Mouse (Mus musculus) hindbrain, postnatal 0 days (tissue): ENCODE measurements around the gene Ggt6. TPM values are rescaled to one million over a fixed set of nuclear protein-coding genes. Genes with fewer than 3 reads are reported as not detected.
A peak's percentile ranks its signal among the peaks of the same experiment; 100 is the strongest.
"Not testable (repeated sequence)": the region's sequence is repeated elsewhere in the genome, so short reads cannot be mapped to it uniquely, and the experiment has no call there.

Experiments
- ATAC-seq: fragments of 200-750 bp; cut with Nextera tagmentation; 2 replicates; pipeline ENCODE4 v1.8.0; 2017; ENCODE audit warnings: mild to moderate bottlenecking, moderate TSS enrichment, moderate library complexity
- DNase-seq: peaks from one replicate; pipeline ENCODE4 v3.0.0-alpha.2; 2015; ENCODE audit warnings: low spot score
- H3K27ac ChIP-seq: fragments of 300-500 bp; sonication (generic); 2 replicates; pipeline ENCODE4 v1.5.1; 2014; ENCODE audit warnings: mild to moderate bottlenecking
- H3K27me3 ChIP-seq: fragments of 300-500 bp; sonication (generic); 2 replicates; pipeline ENCODE4 v1.6.1; 2014; ENCODE audit warnings: low read length, mixed read lengths; ENCODE audit not compliant: insufficient read depth
- H3K36me3 ChIP-seq: fragments of 300-500 bp; sonication (generic); 2 replicates; pipeline ENCODE4 v1.6.1; 2014; ENCODE audit warnings: low read length, mixed read lengths; ENCODE audit not compliant: insufficient read depth
- H3K4me1 ChIP-seq: fragments of 300-500 bp; sonication (generic); 2 replicates; pipeline ENCODE4 v1.6.1; 2014; ENCODE audit warnings: antibody characterized with exemption, low read length, mixed read lengths; ENCODE audit not compliant: insufficient read depth
- H3K4me2 ChIP-seq: fragments of 300-500 bp; sonication (generic); 2 replicates; pipeline ENCODE4 v1.6.1; 2014; ENCODE audit warnings: low read depth, mild to moderate bottlenecking, low read length, moderate library complexity, mixed read lengths
- H3K4me3 ChIP-seq: fragments of 300-500 bp; sonication (generic); 2 replicates; pipeline ENCODE4 v1.5.1; 2014; ENCODE audit warnings: low read length
- H3K9ac ChIP-seq: fragments of 300-500 bp; sonication (generic); replicated peaks from 2 replicates; pipeline ENCODE4 v1.6.1; 2014; ENCODE audit warnings: mild to moderate bottlenecking, low read length, moderate library complexity, mixed read lengths
- H3K9me3 ChIP-seq: fragments of 300-500 bp; sonication (generic); 2 replicates; pipeline ENCODE4 v1.6.1; 2016; ENCODE audit warnings: low read length, mixed read lengths
- CTCF ChIP-seq: IDR thresholded peaks from 2 replicates; pipeline ENCODE4 v1.5.1; 2016; ENCODE audit warnings: antibody characterized with exemption, control low read depth, low read depth
- WGBS: fragments of 180-500 bp; shearing (Covaris S2); extraction: QIAGEN DNeasy Blood & Tissue Kit; methylation state at CpG from one replicate; pipeline ENCODE4 v1.1.7; 2014; 5-methylcytosine and 5-hydroxymethylcytosine counted together
- polyA plus RNA-seq: library from polyadenylated mRNA; unstranded; fragments of >200 nt; fragmentation: Nextera tagmentation; extraction: Ambion mirVana; gene quantifications from 2 replicates; pipeline ENCODE4 v1.2.1, GENCODE M21; 2015
- total RNA-seq: library from RNA; depleted of rRNA; stranded (reverse); fragments of >200 nt; gene quantifications from 2 replicates; pipeline ENCODE4 v1.2.3, GENCODE M21; 2014

The Ggt6 gene
- total and polyA plus RNA-seq, 2 experiments from 2014 or later = not detected

DNA sequence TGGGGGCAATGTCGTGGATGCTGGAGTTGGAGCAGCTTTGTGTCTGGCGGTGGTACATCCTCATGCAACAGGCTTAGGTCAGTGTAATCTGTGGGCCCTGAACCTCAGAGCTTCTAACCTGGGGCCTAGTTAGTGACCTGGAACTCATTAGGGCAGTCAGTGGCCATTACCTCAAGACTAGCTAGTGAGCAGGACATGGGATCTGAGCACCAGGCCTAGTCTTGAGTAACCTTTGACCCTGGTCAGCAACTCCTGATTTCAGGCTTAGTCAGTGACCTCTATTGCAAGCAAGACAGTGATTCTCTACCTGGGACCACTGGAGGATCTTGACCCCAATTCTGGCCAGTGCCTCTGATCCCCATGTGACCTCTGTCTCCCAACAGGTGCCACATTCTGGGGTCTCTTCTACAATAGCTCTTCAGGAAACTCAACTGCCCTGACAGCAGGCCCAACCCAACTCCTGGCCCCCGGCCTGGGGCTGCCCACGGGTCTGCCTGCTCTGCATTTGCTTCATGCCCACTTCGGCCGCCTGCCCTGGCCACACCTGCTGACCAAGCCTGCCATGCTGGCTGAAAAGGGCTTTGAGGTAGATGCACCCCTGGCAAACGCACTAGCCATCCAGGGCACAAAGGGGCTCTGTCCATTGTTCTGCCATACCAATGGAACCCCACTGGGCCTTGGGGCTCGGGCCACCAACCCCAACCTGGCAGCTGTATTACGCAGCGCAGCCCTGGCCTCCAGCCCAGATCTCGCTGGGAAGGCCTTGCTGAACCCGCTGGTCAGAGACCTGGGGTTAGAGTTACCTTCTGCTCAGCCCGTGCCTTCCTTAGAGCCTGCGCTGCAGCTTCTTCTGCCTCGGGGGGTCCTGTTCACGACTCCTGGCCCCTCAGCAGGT is 1.7 kb downstream of the Ggt6 start:
- Histone ChIP-seq H3K9me3 (no peaks in the 10 kb centered on the region), H3K27ac (no peak overlapping the region), H3K4me1 (peaks cover 5% of the 10 kb centered on the region), H3K9ac (no peak overlapping the region), H3K27me3 (no peaks in the 10 kb centered on the region), H3K4me2 (no peak overlapping the region), H3K4me3 (no peak overlapping the region), H3K36me3 (no peaks in the 10 kb centered on the region)
- WGBS = 61% methylated on average over 16 of the region's 16 CpGs
- DNase-seq (no peak), ATAC-seq (no peak)
- no peak for TF ChIP-seq CTCF

DNA sequence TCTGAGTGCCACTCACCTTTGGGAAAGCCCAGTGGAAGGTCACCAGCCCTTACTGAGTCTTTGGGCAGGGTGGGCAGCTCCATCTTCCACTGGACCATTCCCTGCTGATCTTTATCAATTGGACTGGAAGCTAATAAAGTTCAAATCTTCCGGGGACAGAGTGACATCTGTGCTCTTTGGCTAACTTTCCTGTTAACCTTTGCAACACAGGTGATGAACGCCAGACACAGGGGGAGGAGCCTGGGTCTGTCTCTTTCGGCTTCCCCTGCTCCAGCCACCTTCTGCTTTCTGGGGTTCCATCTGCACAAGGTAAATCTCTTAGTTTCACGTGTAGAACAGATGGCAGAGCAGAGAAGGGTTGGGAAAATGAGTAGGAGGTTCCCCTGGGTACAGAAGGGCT is 3.1 kb downstream of the Ggt6 start:
- no peak for TF ChIP-seq CTCF
- no peak for DNase-seq

DNA sequence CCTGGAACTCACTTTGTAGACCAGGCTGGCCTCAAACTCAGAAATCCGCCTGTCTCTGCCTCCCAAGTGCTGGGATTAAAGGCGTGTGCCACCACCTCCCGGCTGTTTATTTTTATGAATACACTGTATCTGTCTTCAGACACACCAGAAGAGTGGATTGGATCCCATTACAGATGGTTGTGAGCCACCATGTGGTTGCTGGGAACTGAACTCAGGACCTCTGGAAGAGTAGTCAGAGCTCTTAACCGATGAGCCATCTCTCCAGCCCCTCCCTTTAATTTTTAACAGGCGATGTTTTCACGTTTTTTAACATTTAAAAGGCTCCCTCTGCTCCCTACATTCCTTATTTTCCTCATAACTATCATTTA is 5.3 kb downstream of the Ggt6 start:
- Histone ChIP-seq H3K9ac (peak overlapping the region; percentile 82), H3K4me2 (peak overlapping the region; percentile 96), H3K27ac (peak overlapping the region; percentile 85), H3K36me3 (peaks cover 27% of the 10 kb centered on the region), H3K4me3 (peak overlapping the region; percentile 74)
- not testable (repeated sequence) for DNase-seq, ATAC-seq, H3K27me3 ChIP-seq, H3K4me1 ChIP-seq, H3K9me3 ChIP-seq
- WGBS = 37% methylated on average over 6 of the region's 6 CpGs

More for the DNA sequence above, 3.1 kb downstream of the Ggt6 start:
- Histone ChIP-seq H3K4me1 (peaks cover 10% of the 10 kb centered on the region), H3K9me3 (no peaks in the 10 kb centered on the region), H3K36me3 (peaks cover 8% of the 10 kb centered on the region), H3K9ac (no peak overlapping the region), H3K27me3 (no peaks in the 10 kb centered on the region), H3K27ac (no peak overlapping the region), H3K4me3 (no peak overlapping the region), H3K4me2 (no peak overlapping the region)
- ATAC-seq = no peak
- WGBS = 63% methylated on average over 4 of the region's 4 CpGs

- peak within 1 kb of the TSS; percentile 74 for H3K4me3 ChIP-seq
- peak within 1 kb of the TSS; percentile 96 for H3K4me2 ChIP-seq
- H3K27ac ChIP-seq = peak within 1 kb of the TSS; percentile 85
- peak within 1 kb of the TSS; percentile 82 for H3K9ac ChIP-seq
- no peak for TF ChIP-seq CTCF
- peaks cover 32% of the 10 kb centered on the region for H3K36me3 ChIP-seq
- peaks cover 7% of the 10 kb centered on the region for H3K4me1 ChIP-seq
- no peaks in the 10 kb centered on the region for H3K27me3 ChIP-seq
- ATAC-seq (peak; percentile 95), DNase-seq (peak; percentile 99)
- WGBS = under 1% methylated on average over 46 of the region's 46 CpGs
- no peaks in the 10 kb centered on the region for H3K9me3 ChIP-seq
These were observed 5.8 kb downstream of the Ggt6 start, which contains the start of gene Mybbp1a for GRCm38 (mm10) chr11:72440965-72441664. Gene Mybbp1a, plus strand, starts transcription at chr11:72441355.

- H3K36me3 ChIP-seq = peaks cover 86% of the 10 kb centered on the region
- WGBS = 86% methylated on average over 6 of the region's 6 CpGs
- no peak overlapping the region for H3K4me2 ChIP-seq
- H3K4me3 ChIP-seq = no peak overlapping the region
- peak; percentile 77 for TF ChIP-seq CTCF
- H3K9ac ChIP-seq = no peak overlapping the region
- DNase-seq (peak; percentile 61), ATAC-seq (no peak)
- H3K9me3 ChIP-seq = no peaks in the 10 kb centered on the region
- H3K27ac ChIP-seq = no peak overlapping the region
- no peaks in the 10 kb centered on the region for H3K27me3 ChIP-seq
- H3K4me1 ChIP-seq = peaks cover 7% of the 10 kb centered on the region
These were observed 11.2 kb downstream of the Ggt6 start for GRCm38 (mm10) chr11:72446311-72447105.

DNA sequence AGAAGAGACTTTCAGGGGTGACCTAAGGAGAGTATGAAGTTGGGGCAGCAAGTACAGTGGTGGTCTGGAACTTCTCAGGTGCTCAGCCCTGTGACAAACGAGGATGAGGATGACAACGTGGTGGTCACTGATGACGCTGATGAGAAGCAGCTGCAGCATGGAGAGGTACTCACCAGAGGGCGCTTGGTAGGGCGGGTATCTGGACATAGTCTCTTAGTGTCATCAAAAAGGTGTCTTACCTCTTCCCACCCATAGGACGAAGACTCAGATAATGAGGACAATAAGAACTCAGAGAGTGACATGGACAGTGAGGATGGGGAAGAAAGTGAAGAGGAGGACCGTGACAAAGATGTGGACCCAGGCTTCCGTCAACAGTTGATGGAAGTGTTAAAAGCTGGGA is 12.1 kb downstream of the Ggt6 start:
- H3K4me1 ChIP-seq = no peaks in the 10 kb centered on the region
- H3K9me3 ChIP-seq = no peaks in the 10 kb centered on the region
- ATAC-seq (no peak), DNase-seq (no peak)
- 84% methylated on average over 8 of the region's 8 CpGs for WGBS
- H3K36me3 ChIP-seq = peaks cover 91% of the 10 kb centered on the region
- H3K27ac ChIP-seq = no peak overlapping the region
- H3K9ac ChIP-seq = no peak overlapping the region
- TF ChIP-seq CTCF = peak; percentile 45
- H3K4me3 ChIP-seq = no peak overlapping the region
- H3K27me3 ChIP-seq = no peaks in the 10 kb centered on the region
- H3K4me2 ChIP-seq = no peak overlapping the region
